Mouse (Mus musculus) spleen, postnatal 36 days (tissue): ENCODE measurements around the gene Rbm39.
A peak's percentile ranks its signal among the peaks of the same experiment; 100 is the strongest.
"Not testable (repeated sequence)": the region's sequence is repeated elsewhere in the genome, so short reads cannot be mapped to it uniquely, and the experiment has no call there.

Source experiments
- DNase-seq, 2 experiments: peaks; one replicate each; pipeline ENCODE4 v3.0.0; 2022; ENCODE audit warnings: low spot score in 2 of 2, mixed read lengths in 1 of 2

The Rbm39 gene

DNA sequence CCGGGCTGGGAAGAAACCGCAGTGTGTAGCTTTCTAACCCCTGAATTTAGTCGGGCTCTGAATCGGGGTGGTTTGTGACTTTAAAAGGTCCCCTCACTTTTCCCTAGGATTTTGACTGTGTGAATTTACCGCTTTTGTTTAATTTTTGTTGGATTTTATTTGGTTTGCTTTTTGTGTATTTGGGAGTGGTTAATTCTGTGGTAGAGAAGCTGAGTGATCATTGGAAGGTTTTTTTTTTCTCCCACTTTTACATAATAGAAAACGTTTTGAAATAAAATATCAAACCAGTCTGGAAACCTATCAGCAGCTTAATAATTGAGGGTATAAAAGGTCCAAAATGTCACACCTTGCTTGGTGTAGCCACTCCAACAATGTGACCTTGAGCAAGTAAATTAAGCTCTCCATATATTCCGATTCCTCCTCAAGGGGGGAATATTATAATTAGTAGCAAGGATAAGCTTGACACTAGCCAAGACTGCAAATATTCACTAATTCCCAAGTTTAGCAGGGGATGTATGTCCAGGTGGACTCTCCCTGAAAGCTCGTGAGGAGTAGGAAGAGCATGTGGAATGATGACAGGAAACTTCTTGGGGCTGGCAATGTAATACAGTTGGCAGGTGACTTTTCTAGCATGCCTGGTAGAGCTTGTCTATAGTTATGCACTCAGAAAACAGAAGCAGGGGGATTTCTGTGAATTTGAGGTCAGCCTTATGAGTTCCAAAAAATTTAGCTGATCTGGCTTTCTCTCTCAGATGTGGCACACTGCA lies 969 bp upstream of the Rbm39 start:
- no peak for DNase-seq

GRCm38 (mm10) chr2:156179796-156180093 lies 293 bp downstream of the Rbm39 start:
- DNase-seq, result no peak

DNA sequence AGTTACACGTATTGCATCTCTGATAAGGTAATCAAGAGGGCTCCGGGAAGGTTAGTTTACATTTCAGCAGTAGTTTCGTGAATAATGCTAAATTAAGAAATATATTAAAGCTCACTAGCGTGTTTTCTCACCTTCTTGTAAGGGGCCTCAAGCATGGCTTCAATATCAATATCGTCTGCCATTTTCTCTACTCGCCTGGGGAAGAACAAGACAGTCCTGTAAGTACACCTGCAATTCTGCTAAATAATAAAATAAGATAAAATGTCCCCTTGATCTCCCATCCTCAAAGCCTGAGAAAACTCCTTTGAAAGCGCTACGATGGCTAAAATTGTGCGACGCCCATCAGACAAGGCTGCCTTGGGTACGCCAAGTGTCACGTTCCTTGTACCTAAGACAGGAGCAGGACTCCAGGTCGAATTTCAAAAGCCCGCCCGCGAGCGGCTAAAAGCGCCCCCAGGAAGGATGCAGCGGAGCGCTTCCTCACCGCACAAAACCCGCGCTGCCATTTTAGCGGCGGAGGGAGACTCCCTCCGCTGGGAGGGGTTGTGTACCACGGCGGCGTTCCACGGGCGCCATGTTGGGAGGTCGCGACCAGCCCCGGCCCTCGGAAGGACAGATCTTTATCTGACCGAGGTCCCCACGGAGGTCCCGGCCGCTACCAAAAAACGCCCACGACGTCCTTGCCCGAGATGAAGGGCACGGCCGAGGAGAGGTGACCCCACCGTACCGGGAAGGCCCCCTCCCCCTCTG lies 817 bp downstream of the Rbm39 start:
- DNase-seq, result peak; percentile 81 to 85

GRCm38 (mm10) chr2:156177651-156178050 lies 2.4 kb downstream of the Rbm39 start:
- no peak for DNase-seq

DNA sequence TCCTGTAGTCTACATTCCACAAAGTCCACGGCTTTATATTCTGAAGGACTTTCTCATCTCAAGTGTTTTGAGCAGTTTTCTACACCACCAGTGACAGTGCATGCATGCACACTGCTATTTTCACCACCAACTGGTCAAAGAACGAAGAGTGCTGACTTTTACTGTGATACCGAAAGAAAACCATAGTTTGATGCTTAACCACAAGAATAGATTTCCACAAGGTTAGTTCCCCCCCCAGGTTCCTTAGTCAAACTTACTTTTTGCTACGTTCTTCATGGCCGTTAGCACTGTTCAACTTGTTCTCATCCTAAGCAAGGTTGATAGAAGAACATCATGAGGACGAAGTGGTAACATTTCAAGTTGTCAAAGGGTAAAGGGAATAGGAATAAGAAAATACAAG lies 3.0 kb downstream of the Rbm39 start:
- no peak for DNase-seq

- no peak for DNase-seq
Observed at GRCm38 (mm10) chr2:156166557-156166956, 13.5 kb downstream of the Rbm39 start.

DNA sequence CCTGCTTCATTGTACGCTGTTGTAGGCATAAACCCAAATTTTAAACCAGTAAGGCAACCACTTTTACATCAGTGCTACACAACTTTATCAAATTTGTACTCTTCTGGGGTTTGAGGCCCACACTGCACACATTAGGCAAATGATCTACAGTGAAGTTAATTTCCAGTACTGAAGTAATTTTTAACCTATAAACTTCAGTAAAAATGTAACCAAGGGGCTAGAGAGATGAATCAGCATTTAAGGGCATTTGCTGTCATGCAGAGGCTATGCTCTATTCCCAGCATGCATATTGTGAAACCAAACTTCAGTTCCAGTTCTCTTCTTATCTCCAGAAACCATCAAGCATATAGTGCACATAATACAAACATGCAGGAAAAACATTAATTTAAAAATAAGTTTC lies 14.6 kb downstream of the Rbm39 start:
- DNase-seq, result no peak

- no peak for DNase-seq
Observed at GRCm38 (mm10) chr2:156151538-156151937, 28.5 kb downstream of the Rbm39 start.

DNA sequence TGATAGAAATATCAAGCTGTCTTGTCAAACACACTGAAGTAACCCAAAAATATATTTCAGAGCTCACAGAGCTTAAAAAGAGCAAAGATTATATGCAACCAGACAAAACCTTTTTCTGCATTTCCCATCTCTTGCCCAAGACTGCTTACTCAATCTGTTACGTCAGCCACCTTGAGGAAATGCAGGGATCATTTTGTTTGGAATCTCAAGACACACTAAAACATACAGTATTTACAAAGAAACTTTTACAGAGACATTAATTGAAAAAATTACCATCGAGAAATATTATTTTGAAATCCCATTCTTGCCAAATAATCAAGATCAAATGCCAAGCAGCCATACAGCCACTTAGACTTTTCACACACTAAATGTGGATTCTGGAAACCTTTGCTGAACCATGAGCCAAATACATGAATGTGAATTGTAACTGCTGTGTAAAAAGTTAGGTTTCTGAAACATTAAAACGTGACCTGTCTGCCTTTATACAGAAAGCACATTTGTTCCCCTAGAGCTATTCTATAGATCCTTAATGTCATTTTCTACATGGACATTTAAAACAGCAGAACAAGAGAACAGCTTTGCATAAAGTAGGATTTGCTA lies 32.6 kb downstream of the Rbm39 start:
- DNase-seq, result no peak

- DNase-seq, result no peak
Observed at GRCm38 (mm10) chr2:156146272-156146989, 33.6 kb downstream of the Rbm39 start.

- DNase-seq, result no peak
Observed at GRCm38 (mm10) chr2:156145486-156146130, 34.4 kb downstream of the Rbm39 start.

- DNase-seq, result peak; percentile 88 to 89
Observed at GRCm38 (mm10) chr2:156143953-156144724, 35.9 kb downstream of the Rbm39 start, which contains the start of the genes Romo1 and Nfs1. Gene Romo1, plus strand, starts transcription at chr2:156144039. Gene Nfs1, minus strand, starts transcription at chr2:156144186.

DNA sequence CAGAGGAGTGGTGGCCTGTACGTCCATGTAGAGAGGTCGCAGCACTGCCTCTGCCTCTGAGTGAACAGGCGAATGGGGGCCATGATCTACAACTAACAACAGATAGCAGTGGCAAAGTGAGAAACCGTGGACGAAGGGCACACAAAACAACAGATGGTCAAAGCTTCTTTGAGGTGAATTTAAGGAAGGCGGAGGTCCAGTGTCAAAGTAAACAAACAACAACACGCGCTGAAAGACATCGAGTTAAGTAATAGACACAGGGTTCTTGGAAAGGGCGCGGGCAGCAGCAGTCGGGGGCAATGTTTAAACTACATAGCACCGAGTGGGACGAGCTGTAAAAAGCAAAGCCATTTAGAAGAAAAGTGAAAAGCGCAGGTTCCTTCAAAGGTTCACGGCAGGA lies 36.7 kb downstream of the Rbm39 start:
- no peak for DNase-seq

GRCm38 (mm10) chr2:156142820-156143219 lies 37.2 kb downstream of the Rbm39 start:
- DNase-seq, result no peak

GRCm38 (mm10) chr2:156135695-156136094 lies 44.3 kb downstream of the Rbm39 start:
- no peak for DNase-seq

GRCm38 (mm10) chr2:156134161-156134560 lies 45.9 kb downstream of the Rbm39 start:
- DNase-seq, result no peak

- DNase-seq, result no peak
Observed at GRCm38 (mm10) chr2:156126992-156127391, 53.0 kb downstream of the Rbm39 start, which contains the start of gene Gm28036. Gene Gm28036, minus strand, starts transcription at chr2:156127092.

GRCm38 (mm10) chr2:156123731-156124130 lies 56.3 kb downstream of the Rbm39 start:
- no peak for DNase-seq

GRCm38 (mm10) chr2:156119566-156119965 lies 60.5 kb downstream of the Rbm39 start:
- DNase-seq, result no peak

GRCm38 (mm10) chr2:156112080-156112423 lies 68.0 kb downstream of the Rbm39 start:
- DNase-seq, result not testable (repeated sequence)
